Mouse (Mus musculus) cerebellum, adult 2 months (tissue): Measurements from ENCODE around the gene Nrxn2.

Source experiments
- CTCF ChIP-seq: fragments of 200-500 bp; IDR thresholded peaks from 2 replicates; pipeline ENCODE4 v1.5.1; 2011; ENCODE audit warnings: low read depth, mild to moderate bottlenecking, control low read depth, low read length, moderate library complexity, borderline replicate concordance; ENCODE audit not compliant: insufficient read depth
- POLR2A ChIP-seq: fragments of 200-500 bp; IDR thresholded peaks from 2 replicates; pipeline ENCODE4 v1.6.1; 2011; ENCODE audit warnings: low read length, control low read depth, borderline replicate concordance; ENCODE audit not compliant: insufficient read depth

GRCm38 (mm10) chr19:6400096-6401086 lies 18.1 kb upstream of the Nrxn2 start:
- TF ChIP-seq POLR2A (no peak), CTCF (no peak)
